Mouse (Mus musculus): ENCODE results near the gene Zc3h18. TPM values are rescaled to one million over a fixed set of nuclear protein-coding genes. Genes with fewer than 3 reads are reported as not detected.

The Zc3h18 gene
- polyA plus RNA-seq, 1 experiment from 2014 or later: 32.4 TPM

GRCm38 (mm10) chr8:122459990-122460389 lies 83.6 kb downstream of the Zc3h18 start:
- H3K4me1 ChIP-seq (ENCODE audit: control insufficient read depth, insufficient read depth, low read length): 0 out of 2 replicates have a peak, but pooled peaks cover 6% of the 10 kb centered on the region
- H3K9me3 ChIP-seq (replicated peaks; ENCODE audit: control insufficient read depth, low read length): no peaks in the 10 kb centered on the region
- H3K27me3 ChIP-seq (ENCODE audit: control insufficient read depth, insufficient read depth, low read length): peaks cover 19% of the 10 kb centered on the region
- H3K4me2 ChIP-seq (ENCODE audit: low read depth, low read length): peak overlapping the region; percentile 68
- 23% methylated on average over 7 of the region's 7 CpGs for WGBS
- no peaks in the 10 kb centered on the region for H3K36me3 ChIP-seq (ENCODE audit: control insufficient read depth, insufficient read depth, low read length)
- H3K9ac ChIP-seq (ENCODE audit: low read length): peak overlapping the region; percentile 62
- peak overlapping the region; percentile 39 for H3K4me3 ChIP-seq (replicated peaks; ENCODE audit: low read length)
- ATAC-seq (ENCODE audit: insufficient read depth, low FRiP score): no peak
- H3K27ac ChIP-seq (ENCODE audit: low read length): no peak overlapping the region

- H3K4me3 ChIP-seq (replicated peaks; ENCODE audit: low read length): peak within 1 kb of the TSS; percentile 39
- H3K27me3 ChIP-seq (ENCODE audit: control insufficient read depth, insufficient read depth, low read length): peaks cover 19% of the 10 kb centered on the region
- peak within 1 kb of the TSS; percentile 62 for H3K9ac ChIP-seq (ENCODE audit: low read length)
- H3K27ac ChIP-seq (ENCODE audit: low read length): no peak within 1 kb of the TSS
- 2% methylated on average over 56 of the region's 56 CpGs for WGBS
- ATAC-seq (ENCODE audit: insufficient read depth, low FRiP score): peak; percentile 89
- H3K4me2 ChIP-seq (ENCODE audit: low read depth, low read length): peak within 1 kb of the TSS; percentile 68
- no peaks in the 10 kb centered on the region for H3K36me3 ChIP-seq (ENCODE audit: control insufficient read depth, insufficient read depth, low read length)
- H3K4me1 ChIP-seq (ENCODE audit: control insufficient read depth, insufficient read depth, low read length): 0 out of 2 replicates have a peak, but pooled peaks cover 6% of the 10 kb centered on the region
- no peaks in the 10 kb centered on the region for H3K9me3 ChIP-seq (replicated peaks; ENCODE audit: control insufficient read depth, low read length)
Measured at GRCm38 (mm10) chr8:122460524-122461472, 84.4 kb downstream of the Zc3h18 start, which contains the start of gene Snai3. Snai3 (minus strand) TSS chr8:122460733.

GRCm38 (mm10) chr8:122461473-122462148 lies 85.2 kb downstream of the Zc3h18 start:
- Histone ChIP-seq H3K36me3 (ENCODE audit: control insufficient read depth, insufficient read depth, low read length) (peaks cover 5% of the 10 kb centered on the region), H3K4me2 (ENCODE audit: low read depth, low read length) (no peak overlapping the region), H3K27me3 (ENCODE audit: control insufficient read depth, insufficient read depth, low read length) (peaks cover 19% of the 10 kb centered on the region), H3K9ac (ENCODE audit: low read length) (no peak overlapping the region), H3K9me3 (replicated peaks; ENCODE audit: control insufficient read depth, low read length) (no peaks in the 10 kb centered on the region), H3K4me1 (ENCODE audit: control insufficient read depth, insufficient read depth, low read length) (0 out of 2 replicates have a peak, but pooled peaks cover 6% of the 10 kb centered on the region), H3K27ac (ENCODE audit: low read length) (no peak overlapping the region), H3K4me3 (replicated peaks; ENCODE audit: low read length) (no peak overlapping the region)
- no peak for ATAC-seq (ENCODE audit: insufficient read depth, low FRiP score)
- WGBS: 63% methylated on average over 11 of the region's 11 CpGs

- Histone ChIP-seq H3K36me3 (ENCODE audit: control insufficient read depth, insufficient read depth, low read length) (peaks cover 12% of the 10 kb centered on the region), H3K27ac (ENCODE audit: low read length) (no peak overlapping the region), H3K9ac (ENCODE audit: low read length) (no peak overlapping the region), H3K27me3 (ENCODE audit: control insufficient read depth, insufficient read depth, low read length) (peaks cover 19% of the 10 kb centered on the region), H3K9me3 (replicated peaks; ENCODE audit: control insufficient read depth, low read length) (no peaks in the 10 kb centered on the region), H3K4me2 (ENCODE audit: low read depth, low read length) (no peak overlapping the region), H3K4me1 (ENCODE audit: control insufficient read depth, insufficient read depth, low read length) (0 out of 2 replicates have a peak, but pooled peaks cover 6% of the 10 kb centered on the region), H3K4me3 (replicated peaks; ENCODE audit: low read length) (no peak overlapping the region)
- ATAC-seq (ENCODE audit: insufficient read depth, low FRiP score): no peak
- 73% methylated on average over 8 of the region's 8 CpGs for WGBS
Measured at GRCm38 (mm10) chr8:122462510-122462909, 86.1 kb downstream of the Zc3h18 start.

GRCm38 (mm10) chr8:122463651-122464640 lies 87.5 kb downstream of the Zc3h18 start:
- Histone ChIP-seq H3K27me3 (ENCODE audit: control insufficient read depth, insufficient read depth, low read length) (peaks cover 13% of the 10 kb centered on the region), H3K4me3 (replicated peaks; ENCODE audit: low read length) (no peak overlapping the region), H3K36me3 (ENCODE audit: control insufficient read depth, insufficient read depth, low read length) (peaks cover 12% of the 10 kb centered on the region), H3K4me1 (ENCODE audit: control insufficient read depth, insufficient read depth, low read length) (0 out of 2 replicates have a peak, but pooled peaks cover 6% of the 10 kb centered on the region), H3K9me3 (replicated peaks; ENCODE audit: control insufficient read depth, low read length) (no peaks in the 10 kb centered on the region), H3K27ac (ENCODE audit: low read length) (no peak overlapping the region), H3K9ac (ENCODE audit: low read length) (no peak overlapping the region), H3K4me2 (ENCODE audit: low read depth, low read length) (no peak overlapping the region)
- no peak for ATAC-seq (ENCODE audit: insufficient read depth, low FRiP score)
- 35% methylated on average over 12 of the region's 12 CpGs for WGBS

GRCm38 (mm10) chr8:122464985-122465384 lies 88.6 kb downstream of the Zc3h18 start:
- H3K9me3 ChIP-seq (replicated peaks; ENCODE audit: control insufficient read depth, low read length): no peaks in the 10 kb centered on the region
- 63% methylated on average over 7 of the region's 7 CpGs for WGBS
- no peak overlapping the region for H3K4me2 ChIP-seq (ENCODE audit: low read depth, low read length)
- peaks cover 7% of the 10 kb centered on the region; the same call in 1 of the 2 replicates for H3K27me3 ChIP-seq (ENCODE audit: control insufficient read depth, insufficient read depth, low read length)
- H3K4me3 ChIP-seq (replicated peaks; ENCODE audit: low read length): no peak overlapping the region
- H3K36me3 ChIP-seq (ENCODE audit: control insufficient read depth, insufficient read depth, low read length): peaks cover 12% of the 10 kb centered on the region
- no peak overlapping the region for H3K27ac ChIP-seq (ENCODE audit: low read length)
- no peak overlapping the region for H3K9ac ChIP-seq (ENCODE audit: low read length)
- no peak for ATAC-seq (ENCODE audit: insufficient read depth, low FRiP score)
- 0 out of 2 replicates have a peak, but pooled peaks cover 5% of the 10 kb centered on the region for H3K4me1 ChIP-seq (ENCODE audit: control insufficient read depth, insufficient read depth, low read length)

Other genes with a start within 250 kb of the Zc3h18 start
- gene Zfpm1, start 94.5 kb upstream of the Zc3h18 start, polyA plus RNA-seq (2015; fragmentation: Nextera tagmentation; extraction: Ambion mirVana): 2.0 and 2.1 TPM in 2 replicates
- gene Trhr2, start 15.9 kb upstream of the Zc3h18 start, polyA plus RNA-seq (2015; fragmentation: Nextera tagmentation; extraction: Ambion mirVana): not detected in 2 replicates
- not detected in 2 replicates for gene Il17c, start 45.4 kb downstream of the Zc3h18 start, polyA plus RNA-seq (2015; fragmentation: Nextera tagmentation; extraction: Ambion mirVana)
- gene Cyba, start 56.3 kb downstream of the Zc3h18 start, polyA plus RNA-seq (2015; fragmentation: Nextera tagmentation; extraction: Ambion mirVana): 241 and 270 TPM in 2 replicates
- 40.3 and 40.7 TPM in 2 replicates for gene Mvd, start 66.8 kb downstream of the Zc3h18 start, polyA plus RNA-seq (2015; fragmentation: Nextera tagmentation; extraction: Ambion mirVana)
- 0.59 and 1.2 TPM in 2 replicates for gene Snai3, start 84.1 kb downstream of the Zc3h18 start, polyA plus RNA-seq (2015; fragmentation: Nextera tagmentation; extraction: Ambion mirVana)
- gene Rnf166, start 99.5 kb downstream of the Zc3h18 start, polyA plus RNA-seq (2015; fragmentation: Nextera tagmentation; extraction: Ambion mirVana): 31.3 and 36.4 TPM in 2 replicates
- 39.8 TPM in 2 replicates for gene Ctu2, start 99.5 kb downstream of the Zc3h18 start, polyA plus RNA-seq (2015; fragmentation: Nextera tagmentation; extraction: Ambion mirVana)
- 13.5 and 18.9 TPM in 2 replicates for gene Piezo1, start 174.7 kb downstream of the Zc3h18 start, polyA plus RNA-seq (2015; fragmentation: Nextera tagmentation; extraction: Ambion mirVana)
- gene Cdt1, start 191.4 kb downstream of the Zc3h18 start, polyA plus RNA-seq (2015; fragmentation: Nextera tagmentation; extraction: Ambion mirVana): 28.4 and 28.5 TPM in 2 replicates
- gene Aprt, start 200.3 kb downstream of the Zc3h18 start, polyA plus RNA-seq (2015; fragmentation: Nextera tagmentation; extraction: Ambion mirVana): 335 and 345 TPM in 2 replicates
- 14.7 and 14.8 TPM in 2 replicates for gene Galns, start 234.9 kb downstream of the Zc3h18 start, polyA plus RNA-seq (2015; fragmentation: Nextera tagmentation; extraction: Ambion mirVana)
- 41.4 and 50.6 TPM in 2 replicates for gene Trappc2l, start 235.0 kb downstream of the Zc3h18 start, polyA plus RNA-seq (2015; fragmentation: Nextera tagmentation; extraction: Ambion mirVana)
- not detected in 2 replicates for gene Pabpn1l, start 246.1 kb downstream of the Zc3h18 start, polyA plus RNA-seq (2015; fragmentation: Nextera tagmentation; extraction: Ambion mirVana)

Measured in stomach, embryonic 16.5 days (tissue).